Comparison of ENCODE assay signal across 13 mouse cellular contexts in the genomic region with DNA sequence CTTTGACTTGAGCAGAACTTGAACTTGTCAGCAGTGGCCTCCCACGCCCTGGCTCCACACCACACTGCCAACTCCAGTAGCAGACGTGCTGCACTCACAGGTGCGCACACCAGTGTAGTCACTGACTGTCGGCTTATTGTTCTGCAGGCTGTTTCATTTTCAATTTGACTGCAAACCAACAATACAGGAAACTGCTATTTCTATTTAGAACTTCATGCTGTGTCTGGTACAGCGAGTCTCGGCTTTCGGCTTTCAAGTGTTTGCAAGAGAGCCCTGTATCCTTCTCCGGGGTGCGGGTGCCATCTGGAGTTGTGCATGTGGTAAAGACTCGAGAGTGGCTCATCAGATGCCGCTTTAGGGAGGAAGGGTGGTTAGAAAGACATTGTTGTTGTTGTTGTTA. TPM values are rescaled to one million over a fixed set of nuclear protein-coding genes. Genes with fewer than 3 reads are reported as not detected.
A peak's percentile ranks its signal among the peaks of the same experiment; 100 is the strongest.
DNase-seq lines count a peak whose midpoint lies in the region; ATAC-seq and TF ChIP-seq lines count a peak whose summit lies in the region.
"Had no signal": no experiment of that assay in that cellular context is flagged by ENCODE, and none has a peak within 500 bp of the region (broad histone marks: within the 10 kb centered on the region; RNA-seq: fewer than 3 reads in every experiment).

No protein-coding gene starts in this region.

- no peak overlapping the region for H3K4me3 ChIP-seq in midbrain, embryonic 11.5 days (ENCODE audit: low read depth, low read length)
- no peak overlapping the region for H3K4me3 ChIP-seq in midbrain, embryonic 16.5 days (ENCODE audit: low read depth, low read length)
- no peak overlapping the region for H3K4me3 ChIP-seq in forebrain, embryonic 12.5 days (replicated peaks)
- H3K4me3 ChIP-seq in lung, adult 2 months (replicated peaks; ENCODE audit: extremely low read depth, low read depth, low read length): no peak overlapping the region
- H3K4me3 ChIP-seq: forebrain, embryonic 13.5 days; heart, embryonic 15.5 days had no signal

- H3K9ac ChIP-seq in midbrain, embryonic 11.5 days (ENCODE audit: low read length): no peak overlapping the region
- H3K9ac ChIP-seq in midbrain, embryonic 16.5 days (ENCODE audit: low read depth, low read length): no peak overlapping the region
- no peak overlapping the region for H3K9ac ChIP-seq in forebrain, embryonic 12.5 days
- H3K9ac ChIP-seq: forebrain, embryonic 13.5 days; heart, embryonic 15.5 days; liver, embryonic 14.5 days had no signal

- DNase-seq in midbrain, embryonic 11.5 days (ENCODE audit: low spot score, missing footprints): peak; percentile 69
- DNase-seq in layer of hippocampus, adult 8-10 months (ENCODE audit: low spot score in 2 of 2): peak; percentile 48 to 60
- DNase-seq in right cerebral cortex, adult 18-20 months: peak; percentile 33
- peak; percentile 12 for DNase-seq in thymus, postnatal 4 days
- DNase-seq in urinary bladder, postnatal 25 days (ENCODE audit: low spot score): no peak
- no peak for DNase-seq in lung, adult 2 months
- DNase-seq: midbrain, embryonic 14.5 days had no signal

- H3K27ac ChIP-seq in midbrain, embryonic 11.5 days (ENCODE audit: low read depth, low read length): no peak overlapping the region
- H3K27ac ChIP-seq in midbrain, embryonic 16.5 days (ENCODE audit: low read length): no peak overlapping the region
- H3K27ac ChIP-seq in forebrain, embryonic 12.5 days: no peak overlapping the region
- H3K27ac ChIP-seq: forebrain, embryonic 13.5 days; heart, embryonic 15.5 days; kidney, postnatal 0 days; liver, embryonic 14.5 days had no signal

- TF ChIP-seq CTCF in lung, adult 2 months (IDR thresholded peaks at IDR 0.05; ENCODE audit: insufficient read depth, low read length): no peak

- TF ChIP-seq POLR2A in lung, adult 2 months (IDR thresholded peaks at IDR 0.05; ENCODE audit: borderline replicate concordance, extremely low read depth, low read depth, low read length): no peak

- no peak overlapping the region for H3K4me2 ChIP-seq in midbrain, embryonic 11.5 days
- H3K4me2 ChIP-seq in midbrain, embryonic 16.5 days (ENCODE audit: low read length): no peak overlapping the region
- no peak overlapping the region for H3K4me2 ChIP-seq in forebrain, embryonic 12.5 days
- H3K4me2 ChIP-seq: forebrain, embryonic 13.5 days; heart, embryonic 15.5 days had no signal

- H3K36me3 ChIP-seq in midbrain, embryonic 11.5 days (ENCODE audit: control insufficient read depth, insufficient read depth, low read length): no peaks in the 10 kb centered on the region
- no peaks in the 10 kb centered on the region for H3K36me3 ChIP-seq in midbrain, embryonic 16.5 days (ENCODE audit: control insufficient read depth, insufficient read depth, low read length)
- H3K36me3 ChIP-seq in forebrain, embryonic 12.5 days (replicated peaks): no peaks in the 10 kb centered on the region
- H3K36me3 ChIP-seq: heart, embryonic 15.5 days had no signal

- no peak for ATAC-seq in midbrain, embryonic 11.5 days (ENCODE audit: low FRiP score)
- no peak for ATAC-seq in midbrain, embryonic 16.5 days
- ATAC-seq in forebrain, embryonic 12.5 days (ENCODE audit: low FRiP score): no peak
- ATAC-seq: forebrain, embryonic 13.5 days had no signal

- no peaks in the 10 kb centered on the region for H3K4me1 ChIP-seq in midbrain, embryonic 11.5 days (ENCODE audit: control insufficient read depth, insufficient read depth, low read length)
- H3K4me1 ChIP-seq in midbrain, embryonic 16.5 days (ENCODE audit: control insufficient read depth, insufficient read depth, low read length): no peaks in the 10 kb centered on the region
- H3K4me1 ChIP-seq in forebrain, embryonic 12.5 days: no peaks in the 10 kb centered on the region
- H3K4me1 ChIP-seq in lung, adult 2 months (ENCODE audit: control insufficient read depth, insufficient read depth, low read length): no peaks in the 10 kb centered on the region
- H3K4me1 ChIP-seq: heart, embryonic 15.5 days had no signal

- WGBS in midbrain, embryonic 11.5 days: 89% methylated on average over 11 of the region's 11 CpGs
- 90% methylated on average over 11 of the region's 11 CpGs for WGBS in midbrain, embryonic 16.5 days
- 93% methylated on average over 11 of the region's 11 CpGs for WGBS in forebrain, embryonic 12.5 days
- 68% methylated on average over 11 of the region's 11 CpGs for WGBS in lung, adult 2 months

- no peaks in the 10 kb centered on the region for H3K27me3 ChIP-seq in midbrain, embryonic 11.5 days (ENCODE audit: control insufficient read depth, insufficient read depth, low read length)
- no peaks in the 10 kb centered on the region for H3K27me3 ChIP-seq in midbrain, embryonic 16.5 days (ENCODE audit: control insufficient read depth, insufficient read depth, low read depth, low read length)
- no peaks in the 10 kb centered on the region for H3K27me3 ChIP-seq in forebrain, embryonic 12.5 days
- H3K27me3 ChIP-seq: forebrain, embryonic 13.5 days; heart, embryonic 15.5 days had no signal

- H3K9me3 ChIP-seq in midbrain, embryonic 11.5 days (ENCODE audit: control insufficient read depth, low read length): no peaks in the 10 kb centered on the region
- no peaks in the 10 kb centered on the region for H3K9me3 ChIP-seq in midbrain, embryonic 16.5 days (replicated peaks; ENCODE audit: control insufficient read depth, low read length, poor library complexity, severe bottlenecking)
- no peaks in the 10 kb centered on the region for H3K9me3 ChIP-seq in forebrain, embryonic 12.5 days
- H3K9me3 ChIP-seq: forebrain, embryonic 13.5 days; heart, embryonic 15.5 days had no signal

RNA-seq across cellular contexts. Expression of a gene that starts 20.5 kb away (rescaled TPM):
- 2.1 and 2.9 TPM in 2 replicates for polyA plus RNA-seq in midbrain, embryonic 11.5 days (2014; fragmentation: Nextera tagmentation; extraction: Ambion mirVana)
- 1.5 and 1.9 TPM in 2 replicates for polyA plus RNA-seq in midbrain, embryonic 16.5 days (2015; fragmentation: Nextera tagmentation; extraction: Ambion mirVana)
- 1 to 10 TPM; 2.2 to 3.3 (median 2.6) TPM for total RNA-seq in layer of hippocampus, adult 8-10 months (2022)
- polyA plus RNA-seq in forebrain, embryonic 12.5 days (2016; fragmentation: Nextera tagmentation; extraction: Ambion mirVana): 0.78 and 0.81 TPM in 2 replicates
- 18.2 TPM in 1 of 2 replicates, not detected in the other for polyA plus RNA-seq in lung, adult 2 months (2012; rRNA removed)

Comparison
In these comparisons a context has a peak if more than half of its experiments do, and no peak if none do; other contexts are left out.
1. DNase-seq: peak in midbrain, embryonic 11.5 days (single experiment), layer of hippocampus, adult 8-10 months (2 of 2), right cerebral cortex, adult 18-20 months (single experiment) and thymus, postnatal 4 days (single experiment); none in urinary bladder, postnatal 25 days (single experiment) and lung, adult 2 months (single experiment).